Mouse (Mus musculus) intestine, embryonic 16.5 days (tissue): ENCODE measurements around the gene Pp2d1. TPM values are rescaled to one million over a fixed set of nuclear protein-coding genes. Genes with fewer than 3 reads are reported as not detected.

Experiments
- ATAC-seq: fragments of 200-750 bp; cut with Nextera tagmentation; 2 replicates; pipeline ENCODE4 v1.8.0; 2017; ENCODE audit warnings: moderate TSS enrichment, moderate library complexity
- H3K27ac ChIP-seq: fragments of 300-500 bp; sonication (generic); 2 replicates; pipeline ENCODE4 v1.5.1; 2014; ENCODE audit warnings: mild to moderate bottlenecking, low read length
- H3K27me3 ChIP-seq: fragments of 300-500 bp; sonication (generic); replicated peaks from 2 replicates; pipeline ENCODE4 v1.6.1; 2014; ENCODE audit warnings: low read length, control low read depth, mixed read lengths; ENCODE audit not compliant: control insufficient read depth, insufficient read depth
- H3K36me3 ChIP-seq: fragments of 300-500 bp; sonication (generic); 2 replicates; pipeline ENCODE4 v1.6.1; 2014; ENCODE audit warnings: low read length, control low read depth; ENCODE audit not compliant: control insufficient read depth, insufficient read depth
- H3K4me1 ChIP-seq: fragments of 300-500 bp; sonication (generic); 2 replicates; pipeline ENCODE4 v1.6.1; 2014; ENCODE audit warnings: low read length, control low read depth, mixed read lengths; ENCODE audit not compliant: control insufficient read depth, insufficient read depth
- H3K4me2 ChIP-seq: fragments of 300-500 bp; sonication (generic); 2 replicates; pipeline ENCODE4 v1.6.1; 2014; ENCODE audit warnings: low read depth, low read length, control low read depth
- H3K4me3 ChIP-seq: fragments of 300-500 bp; sonication (generic); 2 replicates; pipeline ENCODE4 v1.5.1; 2014; ENCODE audit warnings: mild to moderate bottlenecking, low read length
- H3K9ac ChIP-seq: fragments of 300-500 bp; sonication (generic); 2 replicates; pipeline ENCODE4 v1.6.1; 2014; ENCODE audit warnings: low read depth, low read length
- H3K9me3 ChIP-seq: fragments of 300-500 bp; sonication (generic); 2 replicates; pipeline ENCODE4 v1.6.1; 2016; ENCODE audit warnings: low read length, control low read depth; ENCODE audit not compliant: control insufficient read depth
- WGBS: fragments of 180-500 bp; shearing (Covaris S2); extraction: QIAGEN DNeasy Blood & Tissue Kit; methylation state at CpG from one replicate; pipeline ENCODE4 v1.1.7; 2014; 5-methylcytosine and 5-hydroxymethylcytosine counted together
- polyA plus RNA-seq: library from polyadenylated mRNA; unstranded; fragments of >200 nt; fragmentation: Nextera tagmentation; extraction: Ambion mirVana; gene quantifications from 2 replicates; pipeline ENCODE4 v1.2.1, GENCODE M21; 2015

The Pp2d1 gene
- polyA plus RNA-seq, 1 experiment from 2014 or later: 0.16 TPM

GRCm38 (mm10) chr17:53551306-53552299, 12.4 kb upstream of the Pp2d1 start:
- Histone ChIP-seq H3K4me3 (no peak overlapping the region), H3K27ac (no peak overlapping the region), H3K36me3 (no peaks in the 10 kb centered on the region), H3K27me3 (no peaks in the 10 kb centered on the region), H3K9ac (no peak overlapping the region), H3K4me2 (no peak overlapping the region), H3K4me1 (no peaks in the 10 kb centered on the region), H3K9me3 (peaks cover 5% of the 10 kb centered on the region)
- ATAC-seq: no peak
- WGBS: 75% methylated on average over 8 of the region's 8 CpGs

DNA sequence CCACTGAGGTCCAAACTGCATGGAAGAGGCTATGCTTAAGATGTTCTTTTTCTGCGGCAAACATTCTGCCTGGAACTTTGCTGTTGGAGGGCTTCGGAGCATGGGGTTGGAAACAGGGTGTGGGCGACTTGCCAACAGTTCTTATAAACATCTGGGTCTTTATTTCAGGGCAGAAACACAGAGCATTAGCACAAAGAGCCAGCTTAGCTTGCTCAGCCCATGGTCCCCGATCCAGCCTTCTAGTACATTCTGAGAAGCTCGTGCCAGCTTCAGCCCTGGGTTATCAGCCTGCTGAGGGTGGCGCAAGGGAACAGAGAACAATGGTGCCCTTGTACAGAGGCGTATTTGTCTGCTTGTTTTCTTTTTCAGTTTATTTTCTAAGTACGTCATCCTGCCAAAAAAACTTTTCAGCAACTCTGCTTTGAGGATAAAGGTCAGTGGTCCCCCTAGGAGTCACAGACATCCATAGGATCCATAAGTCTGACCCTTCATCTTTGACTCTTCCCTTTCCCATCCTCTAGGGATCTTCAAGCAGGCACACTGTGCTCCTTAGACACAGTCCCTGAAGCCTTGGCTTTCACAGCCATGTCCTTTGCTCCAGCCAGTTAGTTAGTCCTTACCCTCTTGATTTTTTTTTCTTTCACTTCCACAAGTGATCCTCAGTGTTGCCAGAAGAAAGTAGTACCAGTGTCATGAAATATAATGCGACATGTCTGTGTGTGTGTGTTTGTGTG, 4.5 kb upstream of the Pp2d1 start:
- Histone ChIP-seq H3K36me3 (no peaks in the 10 kb centered on the region), H3K9ac (no peak overlapping the region), H3K4me2 (no peak overlapping the region), H3K4me3 (no peak overlapping the region), H3K9me3 (no peaks in the 10 kb centered on the region), H3K27ac (no peak overlapping the region), H3K4me1 (peaks cover 4% of the 10 kb centered on the region; the same call in 1 of the 2 replicates), H3K27me3 (no peaks in the 10 kb centered on the region)
- WGBS: 61% methylated on average over 9 of the region's 9 CpGs
- ATAC-seq: peak; percentile 56

- Histone ChIP-seq H3K9me3 (no peaks in the 10 kb centered on the region), H3K36me3 (no peaks in the 10 kb centered on the region), H3K4me2 (no peak overlapping the region), H3K27ac (no peak overlapping the region), H3K27me3 (no peaks in the 10 kb centered on the region), H3K9ac (no peak overlapping the region), H3K4me3 (no peak overlapping the region), H3K4me1 (peaks cover 4% of the 10 kb centered on the region; the same call in 1 of the 2 replicates)
- ATAC-seq: no peak
- 92% methylated on average over 4 of the region's 4 CpGs for WGBS
These were observed 3.3 kb upstream of the Pp2d1 start for GRCm38 (mm10) chr17:53542536-53542935.

GRCm38 (mm10) chr17:53532425-53532824, 6.8 kb downstream of the Pp2d1 start:
- Histone ChIP-seq H3K4me1 (no peaks in the 10 kb centered on the region), H3K36me3 (no peaks in the 10 kb centered on the region), H3K4me3 (no peak overlapping the region), H3K27me3 (no peaks in the 10 kb centered on the region), H3K4me2 (no peak overlapping the region), H3K9ac (no peak overlapping the region), H3K27ac (no peak overlapping the region), H3K9me3 (no peaks in the 10 kb centered on the region)
- 34% methylated on average over 2 of the region's 2 CpGs for WGBS
- no peak for ATAC-seq

GRCm38 (mm10) chr17:53531160-53531559, 8.1 kb downstream of the Pp2d1 start:
- Histone ChIP-seq H3K4me3 (no peak overlapping the region), H3K9me3 (no peaks in the 10 kb centered on the region), H3K4me2 (no peak overlapping the region), H3K9ac (no peak overlapping the region), H3K4me1 (no peaks in the 10 kb centered on the region), H3K27me3 (no peaks in the 10 kb centered on the region), H3K36me3 (no peaks in the 10 kb centered on the region), H3K27ac (no peak overlapping the region)
- no peak for ATAC-seq
- WGBS: 55% methylated on average over 2 of the region's 2 CpGs

- no peaks in the 10 kb centered on the region for H3K9me3 ChIP-seq
- no peaks in the 10 kb centered on the region for H3K36me3 ChIP-seq
- H3K4me1 ChIP-seq: no peaks in the 10 kb centered on the region
- no peak overlapping the region for H3K9ac ChIP-seq
- no peak overlapping the region for H3K27ac ChIP-seq
- no peaks in the 10 kb centered on the region for H3K27me3 ChIP-seq
- no peak for ATAC-seq
- no peak overlapping the region for H3K4me3 ChIP-seq
- no peak overlapping the region for H3K4me2 ChIP-seq
- 72% methylated on average over 2 of the region's 2 CpGs for WGBS
These were observed 11.2 kb downstream of the Pp2d1 start for GRCm38 (mm10) chr17:53528034-53528433.

GRCm38 (mm10) chr17:53520509-53520908, 18.7 kb downstream of the Pp2d1 start:
- H3K4me2 ChIP-seq: no peak overlapping the region
- no peak overlapping the region for H3K27ac ChIP-seq
- no peak overlapping the region for H3K9ac ChIP-seq
- H3K4me1 ChIP-seq: no peaks in the 10 kb centered on the region
- H3K9me3 ChIP-seq: no peaks in the 10 kb centered on the region
- no peak overlapping the region for H3K4me3 ChIP-seq
- peaks cover 2% of the 10 kb centered on the region; the same call in 1 of the 2 replicates for H3K36me3 ChIP-seq
- ATAC-seq: no peak
- H3K27me3 ChIP-seq: no peaks in the 10 kb centered on the region

GRCm38 (mm10) chr17:53519364-53519763, 19.9 kb downstream of the Pp2d1 start:
- no peaks in the 10 kb centered on the region for H3K27me3 ChIP-seq
- peaks cover 8% of the 10 kb centered on the region; the same call in 1 of the 2 replicates for H3K36me3 ChIP-seq
- H3K9ac ChIP-seq: no peak overlapping the region
- no peaks in the 10 kb centered on the region for H3K4me1 ChIP-seq
- no peak overlapping the region for H3K4me2 ChIP-seq
- ATAC-seq: no peak
- no peaks in the 10 kb centered on the region for H3K9me3 ChIP-seq
- no peak overlapping the region for H3K27ac ChIP-seq
- H3K4me3 ChIP-seq: no peak overlapping the region

DNA sequence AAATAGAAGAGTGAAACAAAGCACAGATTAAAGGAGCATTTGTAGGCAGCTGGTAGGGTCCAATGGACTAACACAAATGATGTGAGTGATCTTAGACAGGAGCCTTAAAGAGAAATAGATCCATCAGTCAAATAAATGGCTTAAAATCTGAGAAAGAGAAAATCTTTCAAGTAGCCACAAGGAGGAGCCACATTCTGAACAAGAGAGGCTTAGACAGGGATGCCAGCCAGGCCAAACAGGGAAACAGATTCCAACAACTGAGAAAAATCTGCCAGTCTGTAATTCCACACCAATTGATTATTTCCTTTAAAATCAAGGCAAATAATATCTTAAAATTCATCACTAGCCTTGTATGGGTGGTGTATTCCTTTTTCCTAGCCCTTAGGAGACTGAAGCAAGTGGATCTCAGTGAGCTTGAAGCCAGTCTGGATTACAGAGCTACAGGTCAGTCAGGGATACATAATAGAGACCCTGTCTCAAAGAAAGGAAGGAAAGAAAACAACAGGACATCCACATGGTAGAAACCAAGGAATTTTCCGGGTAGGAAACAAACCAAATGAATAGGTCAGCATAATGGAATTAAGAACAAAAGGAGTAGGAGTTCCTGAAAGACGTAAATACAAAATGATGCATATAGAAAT, 26.8 kb downstream of the Pp2d1 start:
- no peak overlapping the region for H3K27ac ChIP-seq
- H3K9me3 ChIP-seq: no peaks in the 10 kb centered on the region
- no peak overlapping the region for H3K9ac ChIP-seq
- H3K27me3 ChIP-seq: no peaks in the 10 kb centered on the region
- no peak for ATAC-seq
- 86% methylated on average over 2 of the region's 2 CpGs for WGBS
- no peak overlapping the region for H3K4me3 ChIP-seq
- H3K36me3 ChIP-seq: peaks cover 8% of the 10 kb centered on the region; the same call in 1 of the 2 replicates
- H3K4me2 ChIP-seq: no peak overlapping the region
- no peaks in the 10 kb centered on the region for H3K4me1 ChIP-seq
